Mouse (Mus musculus): ENCODE measurements at regions not wholly inside any gene's neighbourhood (a gene's known extent, or its start where the extent isn't known, plus 50 kb on each side); places are given as distances from the start of the nearest gene placed in this dataset.

DNA sequence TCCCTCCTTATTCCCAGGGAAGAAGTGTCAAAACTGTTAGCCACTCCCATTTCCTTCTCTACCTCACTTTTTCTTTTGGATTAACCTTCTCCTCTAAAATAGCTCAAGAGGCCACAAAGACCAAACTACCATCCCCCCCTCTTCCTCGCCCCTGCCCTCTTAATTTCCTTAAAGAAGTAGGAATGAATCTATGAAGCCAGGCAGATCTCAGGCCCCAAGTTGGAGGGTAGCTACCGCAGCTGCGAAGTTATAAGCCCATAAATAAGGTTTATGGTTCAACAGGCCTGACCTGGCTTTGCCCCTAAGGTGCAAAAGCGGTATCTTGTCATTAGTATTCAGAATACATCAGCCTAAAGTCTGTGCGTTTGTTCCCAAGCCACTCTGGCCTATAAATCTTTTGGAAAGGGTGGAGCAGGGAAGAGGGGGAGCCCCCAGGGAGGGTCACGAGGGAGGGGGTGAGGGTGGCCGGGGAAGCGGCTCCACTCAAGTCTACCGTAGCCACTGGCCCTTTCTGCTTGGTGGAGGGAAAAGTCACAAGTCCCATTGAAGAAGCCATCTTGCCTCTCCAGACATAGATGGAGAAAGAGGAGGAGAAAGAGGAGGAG lies 103.4 kb downstream of the Sox9 start:
- no peak for DNase-seq
- intact Hi-C loops (cut with DNase I; ENCODE audit: low total_unique reads), result no loop called here

DNA sequence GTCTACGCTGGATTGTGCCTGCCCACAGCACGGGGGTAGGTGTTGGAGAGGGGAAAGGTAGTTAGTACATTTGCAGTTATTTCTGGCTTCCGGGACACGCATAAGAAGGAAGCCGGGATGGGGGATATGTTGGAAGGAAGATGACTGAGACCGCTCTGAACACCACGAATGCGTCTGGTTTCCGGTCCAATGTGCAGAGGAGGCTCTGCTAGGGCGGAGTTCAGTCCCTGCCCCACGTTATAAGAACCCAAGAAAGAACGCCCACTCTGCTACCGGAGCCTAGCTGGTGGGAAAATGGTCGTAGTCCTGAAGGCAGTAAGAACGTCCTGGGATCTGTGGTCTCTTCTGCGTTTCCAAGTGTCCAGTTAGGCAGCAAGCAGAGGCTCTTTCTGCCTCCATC lies 104.1 kb downstream of the Sox9 start:
- DNase-seq, result no peak
- intact Hi-C loops (cut with DNase I; ENCODE audit: low total_unique reads), result no loop called here

DNA sequence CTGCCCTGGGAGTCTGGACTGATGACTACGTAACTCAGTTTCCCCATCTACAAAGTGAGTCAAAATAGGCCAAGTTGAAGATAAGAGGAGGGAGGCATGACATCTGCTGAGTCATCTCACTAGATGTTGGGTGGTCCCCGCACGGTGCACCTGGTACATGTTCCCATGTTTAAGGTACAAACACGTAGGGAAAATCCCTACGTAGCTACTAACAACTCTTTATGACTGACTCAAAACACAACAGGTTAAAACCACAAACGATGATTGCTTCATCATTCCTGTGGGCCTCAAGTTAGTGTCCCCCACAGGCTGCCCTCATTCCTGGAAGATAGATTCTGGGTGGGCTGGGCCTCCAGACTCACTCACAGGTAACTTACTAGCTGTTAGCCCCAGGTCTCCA lies 107.7 kb downstream of the Sox9 start:
- intact Hi-C loops (cut with DNase I; ENCODE audit: low total_unique reads), result no loop called here
- no peak for DNase-seq

DNA sequence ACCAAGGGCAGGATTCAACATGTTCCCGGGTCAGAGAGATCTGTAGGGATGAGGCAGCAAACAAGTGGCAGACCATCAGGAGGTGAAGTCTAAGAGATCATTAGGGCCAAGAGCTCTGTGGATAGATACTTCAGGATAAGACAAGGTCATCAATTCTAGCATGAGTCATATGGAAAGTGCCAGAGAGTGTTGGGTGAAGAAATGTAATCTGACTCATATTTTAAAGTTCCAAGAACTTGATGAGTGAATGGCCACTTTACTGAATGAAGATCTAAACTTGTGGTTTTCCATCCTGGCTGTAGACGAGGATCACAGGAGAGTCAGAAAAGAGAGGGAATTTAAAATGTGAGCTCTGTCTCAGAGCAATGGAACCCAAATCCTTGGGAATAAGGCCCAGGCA lies 115.6 kb downstream of the Sox9 start:
- DNase-seq, result no peak
- intact Hi-C loops (cut with DNase I; ENCODE audit: low total_unique reads), result no loop called here

DNA sequence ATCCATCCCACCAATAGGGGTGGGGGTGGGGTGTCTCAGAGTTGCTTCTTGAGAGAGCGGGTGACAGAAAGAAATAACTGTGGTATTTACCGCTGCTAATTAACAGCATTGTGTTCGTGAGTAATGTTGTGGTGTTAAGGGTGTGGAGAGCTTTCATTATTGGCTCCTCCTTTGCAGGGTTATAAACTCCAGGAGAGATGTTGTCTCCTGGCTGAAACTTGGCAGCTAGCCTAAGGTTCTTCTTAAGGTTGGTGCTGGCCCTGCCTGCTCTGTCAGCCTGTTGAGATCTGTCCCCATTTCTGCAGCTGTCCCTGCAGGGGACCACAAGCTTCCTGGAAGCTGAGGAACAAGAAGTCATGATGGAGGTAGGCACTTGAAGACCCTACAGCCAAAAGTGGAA lies 120.6 kb downstream of the Sox9 start:
- intact Hi-C loops (cut with DNase I; ENCODE audit: low total_unique reads), result no loop called here
- no peak for DNase-seq

DNA sequence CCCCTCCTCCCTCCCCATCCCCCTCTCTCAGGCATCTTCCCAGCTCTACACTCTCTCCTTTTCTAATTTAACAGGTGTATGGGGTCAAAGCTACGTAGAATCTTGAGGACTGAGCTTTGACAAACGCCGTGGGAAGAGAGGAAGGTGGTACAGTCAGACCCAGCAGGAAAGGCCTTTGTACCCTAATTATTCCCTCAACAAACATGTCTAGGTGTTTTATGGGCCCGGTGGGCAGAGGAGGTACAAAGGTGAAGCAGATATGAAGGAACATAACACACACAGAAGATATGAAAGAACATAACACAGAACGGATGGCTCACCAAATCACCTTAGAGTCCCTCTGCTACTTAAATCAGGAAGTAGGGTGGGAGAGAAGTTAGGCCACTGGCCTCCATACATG lies 128.3 kb downstream of the Sox9 start:
- intact Hi-C loops (cut with DNase I; ENCODE audit: low total_unique reads), result no loop called here

DNA sequence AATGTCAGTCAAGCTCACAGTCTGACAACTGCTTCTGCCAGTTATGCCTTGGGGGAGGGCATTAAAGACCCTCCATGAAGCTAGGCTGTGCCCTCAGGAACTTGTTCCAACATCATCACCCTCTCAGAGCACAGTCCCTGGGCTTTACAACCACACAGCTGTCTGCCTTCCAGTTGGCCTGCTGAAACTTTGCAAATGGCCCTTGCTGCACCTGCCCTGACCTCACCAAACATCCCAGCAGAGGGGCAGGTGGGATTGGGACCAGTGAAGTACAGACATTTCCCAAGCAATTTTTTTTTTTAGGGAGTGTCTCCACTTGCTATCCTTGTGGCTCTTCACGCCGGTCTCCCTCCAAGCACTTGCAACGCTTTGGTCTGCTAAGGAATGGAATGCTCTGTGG lies 130.9 kb downstream of the Sox9 start:
- no peak for DNase-seq
- intact Hi-C loops (cut with DNase I; ENCODE audit: low total_unique reads), result no loop called here

More for the DNA sequence above, 128.3 kb downstream of the Sox9 start:
- DNase-seq, result no peak

DNA sequence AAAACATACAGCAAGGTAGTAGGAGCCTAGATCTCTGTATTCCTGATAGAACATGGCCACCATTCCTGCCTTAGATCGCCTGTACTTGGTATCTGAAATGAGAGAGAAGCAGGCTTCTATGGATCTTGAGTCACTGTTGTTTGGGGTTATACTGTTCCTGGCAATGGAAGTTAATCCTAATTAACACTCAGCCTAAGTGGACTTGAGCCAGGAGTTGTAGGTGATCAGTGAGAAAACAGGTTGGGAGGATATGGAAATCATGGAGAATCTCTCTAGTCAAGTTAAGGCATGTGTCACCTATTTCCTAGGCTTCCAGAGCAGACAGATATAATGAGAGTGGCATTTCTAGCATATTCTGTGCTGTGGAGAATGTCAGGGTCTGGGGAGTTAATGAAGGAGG lies 134.9 kb downstream of the Sox9 start:
- intact Hi-C loops (cut with DNase I; ENCODE audit: low total_unique reads), result no loop called here
- no peak for DNase-seq

DNA sequence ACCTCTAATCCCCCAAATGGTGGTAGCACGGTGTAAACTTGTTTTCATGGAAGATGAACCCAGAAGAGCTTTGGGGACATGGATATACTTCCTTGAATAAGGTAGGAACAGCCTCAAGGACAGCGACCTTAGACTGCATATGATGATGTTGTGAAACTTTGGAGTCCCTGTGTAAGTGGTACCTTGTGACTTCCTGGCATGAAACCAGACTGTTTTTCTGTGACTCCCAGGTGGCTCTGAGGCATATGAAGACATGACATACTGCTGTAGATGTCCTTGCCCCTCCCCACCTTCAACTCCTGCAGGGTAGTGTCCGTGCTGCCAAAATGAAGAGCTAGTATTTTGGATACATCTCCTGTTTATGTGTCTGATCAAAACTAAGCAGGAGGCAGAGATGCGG lies 138.1 kb downstream of the Sox9 start:
- intact Hi-C loops (cut with DNase I; ENCODE audit: low total_unique reads), result no loop called here
- no peak for DNase-seq

DNA sequence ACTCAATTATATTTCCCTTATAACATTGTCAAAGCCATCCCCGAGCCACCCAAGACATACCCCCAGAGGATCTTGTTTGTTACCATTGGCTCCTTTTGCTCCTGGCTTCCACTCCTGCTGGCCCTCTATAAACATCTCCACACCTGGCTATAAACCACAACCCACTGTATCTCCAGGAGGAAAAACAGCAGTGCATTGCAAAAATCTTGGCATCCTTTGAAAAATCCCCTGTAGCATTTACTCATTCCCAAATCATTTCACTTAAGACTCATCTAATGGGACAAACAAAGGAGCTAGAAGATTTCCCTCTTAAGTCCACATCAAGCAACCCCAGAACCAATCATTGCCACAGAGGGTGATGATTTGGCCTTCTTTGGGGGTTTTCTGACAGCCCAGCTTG lies 142.6 kb downstream of the Sox9 start:
- intact Hi-C loops (cut with DNase I; ENCODE audit: low total_unique reads), result no loop called here
- no peak for DNase-seq

DNA sequence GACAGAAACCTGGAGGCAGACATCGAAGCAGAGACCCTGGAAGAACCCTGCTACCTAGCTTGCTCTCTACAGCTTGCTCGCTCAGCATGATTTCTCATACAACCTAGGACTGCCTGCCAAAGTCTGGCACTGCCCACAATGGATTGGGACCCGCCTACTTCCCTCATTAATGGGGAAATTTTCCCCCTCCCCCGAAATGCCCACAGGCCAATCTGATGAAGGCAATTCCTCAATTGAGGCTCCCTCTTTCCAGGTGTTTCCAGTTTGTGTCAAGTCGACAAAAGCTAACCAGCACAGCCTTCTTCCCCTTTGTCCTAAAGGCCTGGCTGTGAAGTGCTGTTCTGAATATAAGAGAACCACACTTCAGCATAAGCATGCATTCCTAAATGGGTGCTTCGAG lies 143.1 kb downstream of the Sox9 start:
- no peak for DNase-seq
- intact Hi-C loops (cut with DNase I; ENCODE audit: low total_unique reads), result no loop called here

DNA sequence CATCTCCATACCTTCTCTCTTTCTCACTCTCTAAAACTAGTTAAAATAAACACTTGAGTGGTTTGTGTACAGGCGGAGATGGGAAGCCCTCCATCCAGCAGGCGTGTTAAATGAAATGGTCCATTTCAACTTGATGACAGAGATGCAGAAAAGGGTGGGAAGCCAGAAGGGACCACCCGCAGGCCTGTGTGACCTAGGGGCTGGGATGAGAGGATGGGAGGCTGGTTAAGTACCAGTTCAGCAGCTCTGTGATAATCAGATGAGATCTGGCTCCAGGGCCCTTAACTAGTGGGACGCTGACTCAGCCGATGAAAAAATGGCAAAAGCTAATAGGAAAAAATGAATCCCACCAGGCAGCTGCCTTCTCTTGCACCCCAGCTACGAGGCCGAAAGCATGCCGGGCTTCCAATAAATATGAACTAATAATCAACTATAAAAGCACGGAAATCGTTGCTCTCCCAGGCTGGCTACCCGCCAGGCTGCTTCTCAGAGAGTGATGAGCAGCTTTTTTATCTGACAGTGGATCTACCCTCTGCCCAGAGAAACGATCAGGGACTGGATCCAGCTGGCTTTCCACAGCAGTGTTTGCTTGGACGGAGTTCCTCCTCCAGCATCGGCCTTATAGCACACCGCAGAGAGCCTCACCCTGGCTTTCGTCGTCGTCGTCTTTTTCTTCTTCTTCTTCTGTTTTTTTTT lies 144.5 kb downstream of the Sox9 start:
- intact Hi-C loops (cut with DNase I; ENCODE audit: low total_unique reads), result no loop called here
- DNase-seq, result peak; percentile 45

DNA sequence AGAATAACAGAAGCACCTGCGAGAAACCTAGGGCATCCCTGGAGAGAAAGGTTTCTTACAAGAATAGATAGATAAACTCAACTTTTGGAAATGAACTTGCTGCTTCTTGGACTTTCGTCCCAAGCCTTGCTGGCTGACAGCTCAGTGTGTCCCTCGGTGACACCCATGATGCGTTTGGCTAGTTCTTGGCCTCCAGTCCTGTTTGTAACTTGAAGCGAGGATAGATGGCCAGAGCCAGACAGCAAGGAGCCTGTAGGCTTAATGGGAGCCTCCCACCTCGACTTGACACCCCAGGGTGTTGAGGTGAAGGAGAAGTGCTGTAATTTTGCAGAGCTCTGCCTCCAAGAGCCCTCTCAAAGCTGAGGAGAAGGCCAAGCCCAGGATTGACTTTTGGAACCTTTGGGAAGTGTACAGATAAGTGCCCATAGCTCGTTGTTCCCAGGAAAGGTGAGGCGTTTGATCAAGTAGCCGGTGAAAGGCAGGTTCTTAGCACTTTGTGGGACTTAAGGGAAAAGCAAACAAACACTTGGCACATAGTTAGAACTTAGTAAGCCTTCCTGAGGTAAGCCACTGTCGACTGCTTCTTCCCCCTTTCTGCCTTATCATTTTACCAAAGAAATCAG lies 148.3 kb downstream of the Sox9 start:
- intact Hi-C loops (cut with DNase I; ENCODE audit: low total_unique reads), result no loop called here
- peak; percentile 30 for DNase-seq

DNA sequence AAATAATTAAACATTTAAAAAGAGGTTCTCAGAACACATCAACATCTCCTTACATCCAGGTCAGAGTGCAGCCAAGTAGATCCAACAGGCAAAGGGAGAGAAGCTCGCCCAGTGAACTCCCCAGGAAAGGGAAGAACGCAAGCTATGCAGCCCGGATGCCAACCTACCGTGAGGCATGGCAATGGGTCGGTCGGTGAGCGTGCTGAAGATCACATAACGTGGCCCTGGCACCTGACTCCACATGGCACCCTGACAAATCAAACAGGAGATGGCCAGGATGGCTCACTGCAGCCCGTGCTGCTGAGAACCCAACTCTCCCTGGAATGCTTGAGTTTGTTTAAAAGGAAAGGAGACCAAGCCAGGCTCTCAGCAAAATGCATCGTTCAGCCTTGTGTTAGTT lies 156.0 kb downstream of the Sox9 start:
- intact Hi-C loops (cut with DNase I; ENCODE audit: low total_unique reads), result no loop called here
- peak; percentile 35 for DNase-seq

DNA sequence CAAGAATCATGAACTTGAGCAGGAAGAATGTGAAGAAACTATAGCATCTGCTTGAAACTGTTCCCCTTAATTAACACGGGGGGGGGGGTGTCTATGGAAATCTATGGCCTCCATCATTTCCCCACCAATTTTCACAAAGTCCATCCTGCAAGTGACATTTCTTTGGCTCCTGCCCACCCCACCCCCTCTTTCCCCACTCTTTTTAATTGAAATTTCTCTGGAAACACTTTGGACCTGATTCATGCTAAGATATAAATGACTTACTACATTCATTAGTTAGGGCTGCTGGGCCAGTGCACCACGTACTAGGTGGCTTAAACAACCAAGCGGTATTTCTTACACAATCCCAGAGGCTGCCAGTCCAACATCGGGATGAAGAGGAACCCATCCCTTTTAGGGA lies 169.4 kb downstream of the Sox9 start:
- intact Hi-C loops (cut with DNase I; ENCODE audit: low total_unique reads), result no loop called here
- DNase-seq, result no peak

DNA sequence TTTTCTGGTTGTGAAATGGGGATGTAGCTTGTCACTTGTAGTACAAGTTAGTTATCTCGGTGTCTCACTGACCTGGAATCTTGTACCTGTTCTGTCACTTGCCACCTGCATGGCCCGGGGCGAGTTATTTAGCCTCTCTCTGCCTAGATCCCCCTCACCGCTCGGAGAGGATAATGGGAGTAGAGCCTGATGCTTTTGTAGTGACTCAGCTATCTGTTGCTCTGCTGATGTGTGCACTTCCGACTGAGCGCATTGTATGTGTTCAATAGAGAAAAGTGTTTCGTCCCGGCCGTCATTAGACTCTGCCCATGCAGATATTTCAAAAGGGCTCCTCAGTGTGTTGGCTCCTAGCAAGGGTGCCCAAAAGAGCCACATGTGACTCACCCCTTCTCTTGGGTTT lies 170.3 kb downstream of the Sox9 start:
- intact Hi-C loops (cut with DNase I; ENCODE audit: low total_unique reads), result no loop called here

DNA sequence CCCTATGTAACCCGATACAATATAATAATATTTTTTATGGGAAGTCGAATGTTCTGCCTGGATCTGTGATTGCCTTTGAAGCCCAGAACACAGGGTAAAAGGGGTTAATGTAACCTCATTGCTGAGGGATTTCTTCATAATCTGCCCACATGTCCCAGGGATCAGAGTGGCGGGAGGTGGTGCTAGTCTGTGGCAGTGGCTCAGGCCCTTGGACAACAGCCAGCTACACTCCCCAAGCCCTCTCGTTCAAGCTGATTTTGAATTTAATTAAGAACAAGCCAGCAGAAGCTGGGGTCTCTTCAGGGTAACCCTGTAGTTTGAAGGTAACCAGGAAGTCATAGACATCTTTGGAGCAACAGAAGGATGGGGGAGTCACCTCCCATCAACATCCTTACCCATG lies 171.5 kb downstream of the Sox9 start:
- DNase-seq, result no peak
- intact Hi-C loops (cut with DNase I; ENCODE audit: low total_unique reads), result no loop called here

More for the DNA sequence above, 170.3 kb downstream of the Sox9 start:
- DNase-seq, result no peak

DNA sequence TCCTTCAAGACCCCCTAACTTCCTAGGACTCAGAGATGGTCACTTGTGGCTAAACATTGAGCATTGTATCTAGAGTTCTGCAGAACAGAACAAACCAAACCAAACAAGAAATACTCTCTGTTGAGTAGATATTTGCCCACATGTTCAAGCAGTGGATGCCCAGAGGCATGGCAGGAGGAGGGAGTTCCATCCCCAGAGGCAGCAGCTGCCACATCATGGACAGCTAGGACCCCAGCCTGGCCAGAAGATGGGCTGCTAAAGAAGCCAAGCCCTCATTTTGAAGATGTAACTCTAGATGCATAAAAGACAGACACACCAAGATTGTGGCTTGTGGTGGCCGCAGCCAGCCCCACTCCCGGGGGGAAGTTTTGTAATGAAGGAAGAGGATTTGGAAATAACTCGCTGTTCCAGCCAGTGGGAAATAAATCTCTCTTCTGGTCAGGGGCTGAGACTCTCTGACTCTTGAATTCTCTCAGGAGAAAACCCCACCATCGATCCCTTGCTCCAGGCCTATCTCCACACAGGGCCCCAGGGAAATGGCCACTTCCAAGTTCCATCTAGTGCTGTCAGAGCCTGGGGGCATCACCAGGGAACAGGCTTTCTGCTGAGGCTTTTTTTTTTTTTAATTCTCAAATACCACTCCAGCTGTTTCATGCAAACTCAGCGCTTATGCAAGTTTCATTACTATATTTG lies 174.9 kb downstream of the Sox9 start:
- no peak for DNase-seq
- intact Hi-C loops (cut with DNase I; ENCODE audit: low total_unique reads), result no loop called here

DNA sequence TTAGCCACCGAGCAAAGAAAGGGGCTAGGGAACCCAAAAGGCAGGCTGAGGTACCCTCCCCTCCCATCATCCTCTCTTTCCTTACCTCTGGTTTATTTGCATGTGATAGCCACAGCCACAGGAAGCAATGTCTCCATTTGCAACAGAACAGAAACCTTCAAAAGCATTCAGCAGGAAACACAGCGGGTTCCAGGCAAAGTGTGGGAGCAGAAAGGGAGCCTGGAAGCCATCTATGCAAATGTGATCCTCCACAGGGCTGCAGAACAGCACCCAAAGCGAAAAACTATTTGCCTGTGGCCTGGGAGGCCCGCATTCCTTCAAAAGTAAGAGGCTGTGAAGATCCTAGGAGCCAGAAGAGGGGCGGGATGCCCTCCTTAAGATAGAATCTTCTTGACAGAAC lies 177.6 kb downstream of the Sox9 start:
- DNase-seq, result no peak
- intact Hi-C loops (cut with DNase I; ENCODE audit: low total_unique reads), result no loop called here

DNA sequence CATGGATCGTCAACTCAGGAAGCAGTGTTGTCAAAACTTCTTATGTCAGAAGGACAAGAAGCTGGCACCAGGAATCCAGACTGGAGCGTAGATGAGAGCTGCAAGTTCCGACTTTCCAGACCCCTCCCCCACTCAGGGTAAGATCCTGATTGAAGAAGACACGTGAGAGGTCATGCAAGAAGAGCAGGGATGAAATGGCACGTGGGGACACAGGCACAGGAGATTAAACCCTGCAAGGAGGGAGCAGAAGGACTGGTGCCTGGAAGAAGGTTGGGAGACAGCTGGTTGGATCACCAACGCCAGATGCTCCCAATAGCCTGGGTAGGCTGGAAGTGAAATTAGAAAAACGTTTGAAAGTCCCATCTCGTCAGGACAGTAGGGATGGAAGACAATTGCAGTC lies 191.3 kb downstream of the Sox9 start:
- intact Hi-C loops (cut with DNase I; ENCODE audit: low total_unique reads), result no loop called here
- no peak for DNase-seq

DNA sequence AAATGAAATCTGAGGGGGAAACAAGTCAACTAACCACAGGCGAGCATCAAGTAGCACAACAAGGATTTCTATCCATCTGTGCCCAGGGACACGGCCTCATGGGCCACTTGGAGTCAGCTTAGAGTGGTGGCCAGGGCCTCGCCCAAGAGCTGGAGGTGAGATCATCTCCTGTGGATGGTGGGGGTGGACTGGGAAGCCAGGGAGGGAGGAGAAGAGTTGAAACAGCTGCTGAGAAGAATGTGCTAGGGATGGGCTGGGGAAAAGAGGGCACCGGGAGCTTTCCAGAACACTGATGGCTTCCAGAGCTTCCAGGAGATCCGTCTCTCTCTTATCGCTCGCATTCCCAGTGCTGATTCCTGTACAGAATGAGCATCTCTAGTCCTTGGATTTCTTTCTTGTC lies 192.9 kb downstream of the Sox9 start:
- intact Hi-C loops (cut with DNase I; ENCODE audit: low total_unique reads), result no loop called here

More for the DNA sequence above, 192.9 kb downstream of the Sox9 start:
- no peak for DNase-seq
